Mouse (Mus musculus): ENCODE measurements around the gene D6Ertd527e. TPM values are rescaled to one million over a fixed set of nuclear protein-coding genes. Genes with fewer than 3 reads are reported as not detected.
A peak's percentile ranks its signal among the peaks of the same experiment; 100 is the strongest.

The D6Ertd527e gene
- total RNA-seq, 2 experiments from 2014 or later = 0.12 to 0.23 TPM

DNA sequence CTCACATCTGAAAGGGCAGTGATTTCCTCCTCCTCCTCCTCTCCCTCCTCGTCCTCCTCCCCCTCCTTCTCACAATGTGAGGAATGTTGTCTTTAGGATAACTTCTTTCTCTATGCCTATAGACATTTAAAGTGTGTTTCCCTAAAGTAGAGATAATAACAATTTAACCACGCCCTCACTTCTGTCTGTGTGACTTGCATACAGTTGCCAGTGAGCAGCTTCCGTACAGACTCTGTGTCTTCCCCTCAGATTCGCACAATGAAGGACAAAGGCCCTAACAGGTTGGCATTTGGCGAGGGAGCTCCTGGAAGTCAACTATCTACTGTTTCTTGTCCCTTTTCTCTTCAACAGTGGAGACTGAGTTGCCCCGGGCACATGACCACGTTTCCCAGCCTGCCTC lies 45.9 kb downstream of the D6Ertd527e start:
- DNase-seq (ENCODE audit: low spot score in 2 of 2) = no peak

GRCm38 (mm10) chr6:87151427-87151826 lies 46.9 kb downstream of the D6Ertd527e start:
- DNase-seq (ENCODE audit: low spot score in 2 of 2) = no peak

DNA sequence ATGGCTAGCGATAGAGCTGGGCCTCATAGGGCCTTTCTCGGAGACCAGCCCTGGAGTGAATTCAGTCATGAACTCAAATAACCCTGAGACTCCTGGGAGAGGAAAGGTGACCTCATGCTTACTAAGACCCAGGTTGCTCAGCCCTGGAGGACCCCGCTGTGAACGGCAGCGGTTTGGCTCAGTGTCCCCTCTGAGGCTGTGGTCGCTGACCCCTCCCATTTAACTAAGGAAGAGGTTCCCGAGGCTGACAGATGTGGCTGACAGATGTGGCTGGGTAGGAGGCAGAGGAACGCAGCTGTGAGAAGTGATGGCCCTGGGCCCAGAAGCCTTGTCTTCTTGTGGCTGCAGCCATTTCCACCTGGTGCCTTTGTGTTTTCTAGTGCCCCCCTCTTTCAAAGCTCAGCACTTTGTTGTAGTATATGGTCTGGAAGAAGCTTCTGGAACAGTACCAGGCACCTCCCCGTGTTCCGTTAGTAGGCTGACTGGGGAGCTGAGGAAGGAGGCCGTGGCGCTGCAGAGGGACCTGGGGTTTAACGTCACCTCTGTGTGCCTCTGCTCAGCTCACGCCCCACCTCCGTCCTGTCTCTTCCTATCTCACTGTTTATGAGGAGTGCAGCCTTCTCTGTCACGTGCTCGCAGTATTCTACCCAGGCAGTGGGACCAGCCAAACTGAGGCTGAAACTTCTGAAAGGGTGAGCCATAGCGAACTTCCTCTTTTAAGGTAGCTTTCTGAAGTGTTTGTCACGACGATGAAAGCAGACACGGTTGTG lies 48.1 kb downstream of the D6Ertd527e start:
- peak in 1 of 2 experiments; percentile 56 for DNase-seq (ENCODE audit: low spot score in 2 of 2)

GRCm38 (mm10) chr6:87153231-87153580 lies 48.7 kb downstream of the D6Ertd527e start:
- DNase-seq (ENCODE audit: low spot score in 2 of 2) = no peak

- no peak for DNase-seq (ENCODE audit: low spot score in 2 of 2)
Measured at GRCm38 (mm10) chr6:87153836-87154235, 49.3 kb downstream of the D6Ertd527e start.

- DNase-seq (ENCODE audit: low spot score in 2 of 2) = no peak
Measured at GRCm38 (mm10) chr6:87158062-87158623, 53.6 kb downstream of the D6Ertd527e start.

- DNase-seq (ENCODE audit: low spot score in 2 of 2) = no peak
Measured at GRCm38 (mm10) chr6:87160196-87160595, 55.6 kb downstream of the D6Ertd527e start.

DNA sequence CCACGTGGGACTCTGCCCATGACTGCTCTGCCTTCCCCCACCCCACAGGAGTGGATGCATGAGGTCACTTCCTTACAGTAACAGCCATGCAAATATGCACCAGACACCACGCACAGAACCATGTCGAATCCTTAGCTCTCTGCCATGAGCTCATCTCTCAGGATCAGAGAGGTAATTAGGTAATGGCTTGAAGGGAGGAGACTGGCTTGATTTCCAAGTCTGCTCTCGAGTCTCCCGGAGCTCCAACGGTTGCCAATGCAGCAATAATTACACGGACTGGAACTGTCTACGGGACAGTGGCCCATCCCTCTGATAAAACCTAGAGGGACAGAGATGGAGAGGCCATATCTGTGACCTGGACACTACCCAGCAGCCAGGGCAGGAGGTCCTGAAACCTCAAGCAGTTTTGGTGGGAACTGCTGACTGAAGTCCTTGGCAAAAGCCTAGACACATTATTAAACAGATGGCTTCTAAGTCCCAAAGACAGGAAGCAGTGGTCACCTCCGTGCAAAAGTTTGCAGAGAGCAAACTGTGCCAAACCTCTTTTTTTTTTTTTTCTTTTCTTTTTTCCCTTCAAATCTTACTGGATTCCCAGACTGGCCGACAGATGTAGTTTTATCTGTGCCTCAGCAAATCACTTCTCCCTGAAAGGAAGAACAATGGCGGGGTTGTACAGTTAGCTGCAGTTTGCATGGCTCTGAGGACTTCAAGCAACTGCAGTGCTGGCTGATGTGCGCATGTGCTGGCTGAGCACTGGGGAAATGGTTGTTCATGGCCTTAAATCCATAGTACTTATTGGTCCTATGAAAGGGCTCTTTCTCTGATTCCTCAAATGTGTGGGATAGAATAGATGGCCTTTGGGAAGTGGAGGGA lies 57.1 kb downstream of the D6Ertd527e start:
- DNase-seq (ENCODE audit: low spot score in 2 of 2) = peak in 1 of 2 experiments; percentile 29

Other genes with a start within 250 kb of the D6Ertd527e start
- 10 to 100 TPM; 61.7 to 68.1 TPM for gene Nfu1, start 95.5 kb upstream of the D6Ertd527e start, total RNA-seq (2021)
- 10 to 100 TPM; 52.6 TPM for gene Gfpt1, start 61.9 kb upstream of the D6Ertd527e start, total RNA-seq (2021)
- 100 to 1,000 TPM in 1 of 2 experiments, 10 to 100 TPM in 1; 88.0 to 109 TPM for gene Antxr1, start 231.1 kb downstream of the D6Ertd527e start, total RNA-seq (2021)
- gene Gkn1, start 246.2 kb downstream of the D6Ertd527e start, total RNA-seq (2021) = not detected

Measured in gastrocnemius, postnatal 4 days (tissue).